Mouse (Mus musculus) heart, adult 8-10 months (tissue): ENCODE measurements around the gene Gpn1. TPM values are rescaled to one million over a fixed set of nuclear protein-coding genes. Genes with fewer than 3 reads are reported as not detected.

Experiments
- DNase-seq: peaks from one replicate; pipeline ENCODE4 v3.0.0; 2022; ENCODE audit warnings: low spot score
- total RNA-seq, 4 experiments: library from RNA; stranded (reverse); gene quantifications; 2 replicates each; pipeline ENCODE4 v1.2.4; 2022

Gpn1 gene
- total RNA-seq, 4 experiments from 2014 or later, result 23.0 to 27.7 (median 24.3) TPM

DNA sequence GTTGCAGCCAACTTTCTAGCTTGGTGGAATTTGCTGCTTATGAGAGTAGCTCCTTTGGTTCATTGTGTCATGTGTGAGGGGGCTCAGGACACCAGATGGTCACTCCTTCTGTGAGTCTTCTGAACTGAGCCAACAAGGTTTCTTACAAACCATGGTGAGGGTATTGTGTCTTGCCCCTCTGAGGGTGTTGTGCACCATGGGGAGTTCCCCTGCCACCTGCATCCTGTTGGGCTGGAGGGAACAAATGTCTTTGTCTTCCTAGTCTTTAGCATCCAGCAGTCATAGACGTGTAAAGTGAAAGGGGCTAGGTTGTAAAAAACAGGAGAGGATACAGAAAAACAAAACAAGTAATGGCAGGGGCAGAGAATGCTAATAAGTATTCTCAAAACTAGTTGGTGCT lies 64.9 kb downstream of the Gpn1 start:
- DNase-seq, result no peak

DNA sequence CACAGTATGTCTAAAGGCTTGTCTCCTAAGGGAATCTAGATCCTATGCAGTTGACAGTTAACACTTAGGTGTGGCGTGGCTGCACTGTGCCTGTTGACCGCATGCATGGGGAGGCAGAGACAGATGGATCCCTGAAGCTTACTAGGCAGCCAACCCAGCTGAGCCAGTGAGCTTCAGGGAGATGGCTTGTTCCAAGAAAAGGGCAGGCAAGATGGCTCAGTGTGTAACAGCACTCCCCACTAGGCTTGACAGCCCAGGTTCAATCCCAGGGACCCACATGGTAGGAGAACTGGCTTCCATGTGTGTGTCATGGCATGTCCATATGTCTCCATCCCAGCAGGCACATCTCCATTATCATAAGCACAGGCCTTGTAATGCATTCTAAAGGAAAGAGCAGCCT lies 65.8 kb downstream of the Gpn1 start:
- no peak for DNase-seq

DNA sequence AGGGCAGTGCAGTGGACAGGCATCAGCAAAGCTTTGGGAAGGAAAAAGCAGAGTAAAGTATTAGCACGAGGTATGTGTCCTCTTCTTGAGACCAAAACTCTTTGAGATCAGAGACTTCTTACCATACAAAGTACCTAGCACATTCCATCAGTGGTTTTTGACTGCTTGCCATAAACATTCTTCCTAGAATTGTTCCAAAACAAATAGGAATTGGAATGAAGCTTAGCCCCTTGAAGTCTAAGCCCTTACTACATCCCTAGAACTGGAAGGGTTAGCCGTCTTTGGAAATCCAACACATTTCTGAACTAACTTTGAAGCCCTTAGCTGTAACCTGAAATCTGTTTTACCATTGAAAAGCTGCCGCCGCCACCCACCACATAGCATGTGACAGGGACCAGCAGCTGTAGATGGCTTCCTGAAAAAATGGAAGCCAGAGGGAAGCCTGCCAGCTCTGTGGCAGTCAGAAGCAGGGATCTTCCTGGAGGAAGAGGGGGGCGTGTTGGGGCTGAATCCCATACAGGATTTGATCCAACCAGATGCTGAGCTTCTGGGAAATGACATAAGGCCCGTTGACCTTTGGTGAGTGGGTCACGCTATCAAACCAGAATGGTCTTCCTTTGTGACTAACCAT lies 67.6 kb downstream of the Gpn1 start:
- peak; percentile 68 for DNase-seq

Other genes starting within 250 kb of the Gpn1 start
- 1 to 10 TPM; 1.3 to 2.5 (median 1.6) TPM for gene Krtcap3, start 243.1 kb upstream of the Gpn1 start, total RNA-seq
- 10 to 100 TPM; 33.9 to 50.7 (median 42.3) TPM for gene Ift172, start 203.6 kb upstream of the Gpn1 start, total RNA-seq
- 1 to 10 TPM; 2.6 to 5.6 (median 5.2) TPM for gene Fndc4, start 198.7 kb upstream of the Gpn1 start, total RNA-seq
- not detected for gene Gckr, start 197.3 kb upstream of the Gpn1 start, total RNA-seq
- gene Zfp512, start 42.3 kb upstream of the Gpn1 start, total RNA-seq, result 10 to 100 TPM; 24.5 to 27.2 (median 26.8) TPM
- under 1 TPM in 1 of 4 experiments, not detected in 3; 0.22 TPM for gene 4930548H24Rik, start 9.0 kb upstream of the Gpn1 start, total RNA-seq
- gene Slc4a1ap, start 32.3 kb downstream of the Gpn1 start, total RNA-seq, result 10 to 100 TPM; 20.2 to 24.4 (median 23.1) TPM
- gene Supt7l, start 33.1 kb downstream of the Gpn1 start, total RNA-seq, result 10 to 100 TPM; 12.8 to 13.8 (median 12.9) TPM
- 100 to 1,000 TPM; 306 to 352 (median 322) TPM for gene Mrpl33, start 102.2 kb downstream of the Gpn1 start, total RNA-seq
- 1 to 10 TPM; 3.5 to 5.3 (median 4.3) TPM for gene Rbks, start 202.9 kb downstream of the Gpn1 start, total RNA-seq
- gene Babam2, start 202.9 kb downstream of the Gpn1 start, total RNA-seq, result 10 to 100 TPM; 31.2 to 35.8 (median 35.0) TPM